Mouse (Mus musculus): Measurements from ENCODE around the gene Foxred1.

Foxred1 gene

GRCm38 (mm10) chr9:35210542-35211474 lies at the start of gene Foxred1:
Gene Foxred1, minus strand, starts transcription at chr9:35211055.
- peak; percentile 99 for DNase-seq (ENCODE audit: low spot score in 2 of 2)

- DNase-seq (ENCODE audit: low spot score in 2 of 2), result no peak
These were observed 46.5 kb upstream of the Foxred1 start for GRCm38 (mm10) chr9:35257365-35257764.

GRCm38 (mm10) chr9:35249476-35249875 lies 38.6 kb upstream of the Foxred1 start:
- no peak for DNase-seq (ENCODE audit: low spot score in 2 of 2)

- no peak for DNase-seq (ENCODE audit: low spot score in 2 of 2)
These were observed 36.5 kb upstream of the Foxred1 start for GRCm38 (mm10) chr9:35247405-35247804.

GRCm38 (mm10) chr9:35239734-35240133 lies 28.9 kb upstream of the Foxred1 start:
- no peak for DNase-seq (ENCODE audit: low spot score in 2 of 2)

GRCm38 (mm10) chr9:35238915-35239571 lies 28.2 kb upstream of the Foxred1 start:
- DNase-seq (ENCODE audit: low spot score in 2 of 2), result no peak

- DNase-seq (ENCODE audit: low spot score in 2 of 2), result no peak
These were observed 27.5 kb upstream of the Foxred1 start for GRCm38 (mm10) chr9:35238371-35238770.

- no peak for DNase-seq (ENCODE audit: low spot score in 2 of 2)
These were observed 25.1 kb upstream of the Foxred1 start for GRCm38 (mm10) chr9:35235996-35236395.

- DNase-seq (ENCODE audit: low spot score in 2 of 2), result no peak
These were observed 17.8 kb upstream of the Foxred1 start for GRCm38 (mm10) chr9:35228671-35229070.

GRCm38 (mm10) chr9:35223466-35223865 lies 12.6 kb upstream of the Foxred1 start:
- no peak for DNase-seq (ENCODE audit: low spot score in 2 of 2)

- DNase-seq (ENCODE audit: low spot score in 2 of 2), result no peak
These were observed 7.1 kb upstream of the Foxred1 start for GRCm38 (mm10) chr9:35217963-35218362.

- DNase-seq (ENCODE audit: low spot score in 2 of 2), result no peak
These were observed 987 bp upstream of the Foxred1 start for GRCm38 (mm10) chr9:35211573-35212511.

- DNase-seq (ENCODE audit: low spot score in 2 of 2), result no peak
These were observed 6.4 kb downstream of the Foxred1 start for GRCm38 (mm10) chr9:35204421-35204820.

- no peak for DNase-seq (ENCODE audit: low spot score in 2 of 2)
These were observed 7.3 kb downstream of the Foxred1 start for GRCm38 (mm10) chr9:35203536-35203935.

GRCm38 (mm10) chr9:35200529-35201060 lies 10.3 kb downstream of the Foxred1 start:
- no peak for DNase-seq (ENCODE audit: low spot score in 2 of 2)

- peak; percentile 85 to 90 for DNase-seq (ENCODE audit: low spot score in 2 of 2)
These were observed 10.9 kb downstream of the Foxred1 start, which contains the start of the genes Srpr and Tirap for GRCm38 (mm10) chr9:35199772-35200471. Gene Srpr, plus strand, starts transcription at chr9:35200175. Gene Tirap, minus strand, starts transcription at chr9:35200291.

GRCm38 (mm10) chr9:35198945-35199771 lies 11.7 kb downstream of the Foxred1 start:
- DNase-seq (ENCODE audit: low spot score in 2 of 2), result no peak

GRCm38 (mm10) chr9:35198351-35198750 lies 12.5 kb downstream of the Foxred1 start:
- DNase-seq (ENCODE audit: low spot score in 2 of 2), result no peak

GRCm38 (mm10) chr9:35197625-35198024 lies 13.2 kb downstream of the Foxred1 start:
- no peak for DNase-seq (ENCODE audit: low spot score in 2 of 2)

- DNase-seq (ENCODE audit: low spot score in 2 of 2), result no peak
These were observed 16.8 kb downstream of the Foxred1 start for GRCm38 (mm10) chr9:35194048-35194447.

Measured in natural killer cell, adult 2 months (primary cell).